Mouse (Mus musculus): ENCODE data around the gene Fam102a. TPM values are rescaled to one million over a fixed set of nuclear protein-coding genes. Genes with fewer than 3 reads are reported as not detected.

Fam102a gene
- polyA plus RNA-seq, 1 experiment, result 40.2 TPM

GRCm38 (mm10) chr2:32505536-32505935 is 29.6 kb upstream of the Fam102a start:
- no peaks in the 10 kb centered on the region for H3K4me1 ChIP-seq (ENCODE audit: control insufficient read depth, insufficient read depth, low read length)
- H3K4me3 ChIP-seq (replicated peaks; ENCODE audit: insufficient read depth, low read depth, low read length), result no peak overlapping the region
- WGBS, result 96% methylated on average over 2 of the region's 2 CpGs
- H3K27ac ChIP-seq (ENCODE audit: insufficient read depth, low read length), result no peak overlapping the region
- H3K27me3 ChIP-seq (ENCODE audit: control insufficient read depth, insufficient read depth, low read length), result no peaks in the 10 kb centered on the region
- DNase-seq, result no peak
- TF ChIP-seq CTCF (IDR thresholded peaks at IDR 0.05; ENCODE audit: borderline replicate concordance, insufficient read depth, low read depth, low read length) (no peak), POLR2A (IDR thresholded peaks at IDR 0.05; ENCODE audit: borderline replicate concordance, insufficient read depth, low read length) (no peak)

DNA sequence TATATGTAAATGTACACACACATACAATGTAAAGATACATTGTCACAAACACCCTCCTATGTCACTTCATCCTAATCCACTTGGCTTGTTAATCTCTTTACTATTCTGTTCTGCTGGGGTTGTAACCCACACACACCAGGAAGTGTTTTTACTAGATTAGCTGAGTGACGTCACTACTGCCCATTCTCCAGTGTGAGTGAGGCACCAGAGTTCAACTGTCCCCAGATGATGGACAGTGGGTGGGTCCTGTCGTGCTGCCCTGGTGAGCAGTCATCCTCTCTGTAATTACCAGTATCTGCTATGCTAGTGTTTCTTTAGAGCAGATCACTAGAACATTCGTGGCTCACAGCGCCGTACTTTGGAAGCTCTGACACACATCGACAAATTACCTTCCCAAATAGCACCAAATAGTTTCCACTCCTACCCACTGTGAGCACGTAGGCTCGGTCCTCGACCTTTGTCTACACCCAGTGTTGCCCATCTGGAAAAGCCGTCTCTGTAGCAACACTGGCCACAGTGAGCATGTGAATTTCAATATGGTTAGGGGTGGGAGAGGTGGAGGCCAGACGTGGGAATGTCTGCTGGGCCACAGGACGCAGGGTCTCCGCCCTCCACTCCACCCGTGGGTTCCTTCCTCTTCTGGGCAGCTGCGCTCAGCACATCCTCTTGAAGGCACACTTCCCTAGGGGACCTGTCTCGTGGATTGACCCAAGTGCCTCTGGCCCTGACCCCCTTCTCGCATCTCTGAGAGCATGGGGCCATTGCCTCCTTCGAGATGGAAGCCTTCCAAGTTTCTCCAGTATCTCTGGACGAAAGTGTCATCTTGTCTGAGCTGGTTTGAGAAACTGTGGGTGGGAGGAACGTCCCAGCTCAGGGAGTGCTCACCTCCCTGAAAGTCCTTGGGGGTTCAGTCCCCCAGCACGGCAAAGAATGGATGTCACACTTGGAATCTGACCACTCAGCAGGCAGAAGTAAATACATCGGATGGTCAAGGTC is 28.2 kb upstream of the Fam102a start:
- no peak overlapping the region for H3K27ac ChIP-seq (ENCODE audit: insufficient read depth, low read length)
- TF ChIP-seq CTCF (IDR thresholded peaks at IDR 0.05; ENCODE audit: borderline replicate concordance, insufficient read depth, low read depth, low read length) (no peak), POLR2A (IDR thresholded peaks at IDR 0.05; ENCODE audit: borderline replicate concordance, insufficient read depth, low read length) (no peak)
- WGBS, result 65% methylated on average over 22 of the region's 22 CpGs

GRCm38 (mm10) chr2:32507906-32508305 is 27.2 kb upstream of the Fam102a start:
- no peak for TF ChIP-seq POLR2A (IDR thresholded peaks at IDR 0.05; ENCODE audit: borderline replicate concordance, insufficient read depth, low read length)
- no peak for TF ChIP-seq CTCF (IDR thresholded peaks at IDR 0.05; ENCODE audit: borderline replicate concordance, insufficient read depth, low read depth, low read length)
- WGBS, result 71% methylated on average over 9 of the region's 9 CpGs

More for the DNA sequence above, 28.2 kb upstream of the Fam102a start:
- H3K4me1 ChIP-seq (ENCODE audit: control insufficient read depth, insufficient read depth, low read length), result no peaks in the 10 kb centered on the region
- H3K4me3 ChIP-seq (replicated peaks; ENCODE audit: insufficient read depth, low read depth, low read length), result no peak overlapping the region
- no peak for DNase-seq
- no peaks in the 10 kb centered on the region for H3K27me3 ChIP-seq (ENCODE audit: control insufficient read depth, insufficient read depth, low read length)

DNA sequence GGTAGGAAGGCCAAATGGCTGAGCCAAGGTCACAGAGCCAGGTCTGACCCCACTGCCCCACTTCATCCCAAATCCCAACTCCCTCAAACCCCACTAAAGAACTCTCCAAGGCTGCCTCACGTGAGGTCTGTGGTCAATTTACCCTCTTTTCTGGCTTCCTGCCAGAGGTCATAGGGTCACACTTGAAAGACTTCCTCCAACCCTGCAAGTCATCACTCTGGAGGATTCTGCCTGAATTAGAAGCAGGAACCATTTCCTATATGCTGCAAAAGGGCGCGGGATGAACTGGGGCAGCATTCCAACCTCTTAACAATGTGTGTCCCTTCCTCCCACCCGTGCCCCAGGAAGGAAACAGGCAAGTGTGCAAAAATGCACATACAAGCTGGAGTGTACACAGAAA is 25.8 kb upstream of the Fam102a start:
- 60% methylated on average over 4 of the region's 4 CpGs for WGBS
- Histone ChIP-seq H3K4me3 (replicated peaks; ENCODE audit: insufficient read depth, low read depth, low read length) (no peak overlapping the region), H3K27ac (ENCODE audit: insufficient read depth, low read length) (no peak overlapping the region), H3K27me3 (ENCODE audit: control insufficient read depth, insufficient read depth, low read length) (no peaks in the 10 kb centered on the region), H3K4me1 (ENCODE audit: control insufficient read depth, insufficient read depth, low read length) (no peaks in the 10 kb centered on the region)
- TF ChIP-seq POLR2A (IDR thresholded peaks at IDR 0.05; ENCODE audit: borderline replicate concordance, insufficient read depth, low read length), result no peak
- no peak for DNase-seq

More at GRCm38 (mm10) chr2:32507906-32508305, 27.2 kb upstream of the Fam102a start:
- no peaks in the 10 kb centered on the region for H3K27me3 ChIP-seq (ENCODE audit: control insufficient read depth, insufficient read depth, low read length)
- H3K27ac ChIP-seq (ENCODE audit: insufficient read depth, low read length), result no peak overlapping the region
- no peak for DNase-seq
- no peak overlapping the region for H3K4me3 ChIP-seq (replicated peaks; ENCODE audit: insufficient read depth, low read depth, low read length)
- no peaks in the 10 kb centered on the region for H3K4me1 ChIP-seq (ENCODE audit: control insufficient read depth, insufficient read depth, low read length)

DNA sequence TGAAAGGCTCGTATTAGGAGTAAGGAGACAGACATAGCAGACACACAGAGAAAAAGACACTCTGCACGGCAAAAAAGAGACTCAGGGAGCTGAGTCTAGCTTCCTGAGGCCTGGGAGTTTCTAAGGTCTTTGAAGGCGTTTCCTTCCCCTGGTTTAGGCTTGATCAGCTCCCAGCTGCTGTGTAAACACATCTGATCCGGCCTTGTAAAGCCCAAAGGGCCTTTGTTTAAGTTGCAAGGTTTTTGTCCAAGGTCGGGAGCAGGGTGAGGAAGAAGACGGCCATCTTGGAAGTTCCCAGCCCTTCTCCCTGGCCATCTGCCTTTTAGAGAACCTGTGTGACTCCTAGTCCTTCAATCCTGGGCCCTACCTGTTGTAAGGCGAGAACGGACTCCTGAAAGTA is 25.2 kb upstream of the Fam102a start:
- H3K4me3 ChIP-seq (replicated peaks; ENCODE audit: insufficient read depth, low read depth, low read length), result no peak overlapping the region
- H3K27ac ChIP-seq (ENCODE audit: insufficient read depth, low read length), result no peak overlapping the region
- TF ChIP-seq POLR2A (IDR thresholded peaks at IDR 0.05; ENCODE audit: borderline replicate concordance, insufficient read depth, low read length), result no peak
- TF ChIP-seq CTCF (IDR thresholded peaks at IDR 0.05; ENCODE audit: borderline replicate concordance, insufficient read depth, low read depth, low read length), result no peak
- no peak for DNase-seq
- no peaks in the 10 kb centered on the region for H3K27me3 ChIP-seq (ENCODE audit: control insufficient read depth, insufficient read depth, low read length)
- WGBS, result 66% methylated on average over 8 of the region's 8 CpGs
- H3K4me1 ChIP-seq (ENCODE audit: control insufficient read depth, insufficient read depth, low read length), result no peaks in the 10 kb centered on the region

- 78% methylated on average over 7 of the region's 7 CpGs for WGBS
- no peak for DNase-seq
- TF ChIP-seq CTCF (IDR thresholded peaks at IDR 0.05; ENCODE audit: borderline replicate concordance, insufficient read depth, low read depth, low read length) (no peak), POLR2A (IDR thresholded peaks at IDR 0.05; ENCODE audit: borderline replicate concordance, insufficient read depth, low read length) (no peak)
- no peaks in the 10 kb centered on the region for H3K27me3 ChIP-seq (ENCODE audit: control insufficient read depth, insufficient read depth, low read length)
- no peaks in the 10 kb centered on the region for H3K4me1 ChIP-seq (ENCODE audit: control insufficient read depth, insufficient read depth, low read length)
- H3K27ac ChIP-seq (ENCODE audit: insufficient read depth, low read length), result no peak overlapping the region
- no peak overlapping the region for H3K4me3 ChIP-seq (replicated peaks; ENCODE audit: insufficient read depth, low read depth, low read length)
Measured at GRCm38 (mm10) chr2:32512592-32512991, 22.5 kb upstream of the Fam102a start.

GRCm38 (mm10) chr2:32514335-32514734 is 20.8 kb upstream of the Fam102a start:
- Histone ChIP-seq H3K27me3 (ENCODE audit: control insufficient read depth, insufficient read depth, low read length) (no peaks in the 10 kb centered on the region), H3K4me3 (replicated peaks; ENCODE audit: insufficient read depth, low read depth, low read length) (no peak overlapping the region), H3K4me1 (ENCODE audit: control insufficient read depth, insufficient read depth, low read length) (no peaks in the 10 kb centered on the region), H3K27ac (ENCODE audit: insufficient read depth, low read length) (no peak overlapping the region)
- no peak for TF ChIP-seq POLR2A (IDR thresholded peaks at IDR 0.05; ENCODE audit: borderline replicate concordance, insufficient read depth, low read length)
- no peak for TF ChIP-seq CTCF (IDR thresholded peaks at IDR 0.05; ENCODE audit: borderline replicate concordance, insufficient read depth, low read depth, low read length)
- WGBS, result 62% methylated on average over 6 of the region's 6 CpGs
- DNase-seq, result no peak
